ENCODE assay signal across 27 mouse cellular contexts in the genomic region with DNA sequence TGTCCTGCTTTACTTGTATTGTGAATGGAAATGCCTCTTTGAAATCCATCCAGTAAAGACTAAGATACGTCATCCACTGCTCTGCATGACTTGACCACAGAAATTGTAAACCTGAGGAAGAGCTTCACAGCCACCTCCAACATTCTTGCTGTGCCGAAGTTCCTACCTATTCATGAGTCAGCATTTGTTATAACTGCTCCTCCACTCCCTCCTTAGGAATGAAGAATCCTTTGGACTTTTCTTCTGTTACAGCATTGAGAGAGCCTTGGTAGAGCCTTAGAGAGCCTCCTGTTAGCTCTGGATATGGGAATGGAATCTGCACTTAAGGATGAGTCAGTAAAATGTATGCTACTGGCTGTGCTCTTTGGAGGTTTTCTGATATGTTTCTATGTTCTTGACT.
DNase-seq lines count a peak whose midpoint lies in the region; ATAC-seq and TF ChIP-seq lines count a peak whose summit lies in the region.
"Had no signal": no experiment of that assay in that cellular context is flagged by ENCODE, and none has a peak within 500 bp of the region (broad histone marks: within the 10 kb centered on the region; RNA-seq: fewer than 3 reads in every experiment).

No protein-coding gene starts in this region.

- no peak for TF ChIP-seq CTCF in kidney, postnatal 0 days (IDR thresholded peaks at IDR 0.05; ENCODE audit: low read depth)

- DNase-seq in frontal cortex, postnatal 36 days (ENCODE audit: low spot score in 2 of 2), result no peak
- DNase-seq in kidney, postnatal 0 days (ENCODE audit: low spot score), result no peak
- no peak for DNase-seq in kidney, adult 18-20 months
- DNase-seq in ES-E14 (ENCODE audit: low read depth, low spot score), result no peak
- no peak for DNase-seq in heart, adult 8-10 months (ENCODE audit: low spot score)
- DNase-seq: adrenal gland, adult 8-10 months; adrenal gland, postnatal 14 days; adrenal gland, postnatal 36 days; B cell, adult 2 months; cerebellum, adult 11-12 months; cerebellum, adult 2 months; cerebellum, adult 9-10 months; cerebellum, postnatal 10 days; cerebellum, postnatal 36 days; embryo, embryonic 11 days had no signal

- no peaks in the 10 kb centered on the region for H3K27me3 ChIP-seq in kidney, postnatal 0 days (ENCODE audit: insufficient read depth, low read length)
- no peaks in the 10 kb centered on the region for H3K27me3 ChIP-seq in intestine, embryonic 16.5 days (replicated peaks; ENCODE audit: control insufficient read depth, insufficient read depth, low read length)
- H3K27me3 ChIP-seq: CH12.LX; embryonic facial prominence, embryonic 13.5 days; embryonic facial prominence, embryonic 15.5 days; forebrain, embryonic 12.5 days had no signal

- WGBS in kidney, postnatal 0 days, result 68% methylated on average over 2 of the region's 2 CpGs
- WGBS in intestine, embryonic 16.5 days, result 76% methylated on average over 2 of the region's 2 CpGs

- in situ Hi-C loops in ES-E14 (cut with MboI; ENCODE audit: low sequenced_read_pairs in 2 of 2, unreplicated experiment in 2 of 2), result no loop called here

- H3K9ac ChIP-seq in kidney, postnatal 0 days (ENCODE audit: low read depth, low read length), result no peak overlapping the region
- H3K9ac ChIP-seq in ES-E14 (ENCODE audit: insufficient read depth, low read depth, low read length, poor library complexity, severe bottlenecking), result no peak overlapping the region
- no peak overlapping the region for H3K9ac ChIP-seq in intestine, embryonic 16.5 days (ENCODE audit: low read depth, low read length)
- H3K9ac ChIP-seq: embryonic facial prominence, embryonic 13.5 days; embryonic facial prominence, embryonic 15.5 days; forebrain, embryonic 12.5 days had no signal

- H3K27ac ChIP-seq in kidney, postnatal 0 days, result no peak overlapping the region
- no peak overlapping the region for H3K27ac ChIP-seq in ES-E14 (ENCODE audit: insufficient read depth, low read depth, low read length, poor library complexity, severe bottlenecking)
- H3K27ac ChIP-seq in intestine, embryonic 16.5 days (ENCODE audit: low read length), result no peak overlapping the region
- H3K27ac ChIP-seq: embryonic facial prominence, embryonic 13.5 days; embryonic facial prominence, embryonic 15.5 days; forebrain, embryonic 10.5 days; forebrain, embryonic 12.5 days had no signal

- H3K36me3 ChIP-seq in kidney, postnatal 0 days (ENCODE audit: insufficient read depth, low read length), result no peaks in the 10 kb centered on the region
- H3K36me3 ChIP-seq in ES-E14 (ENCODE audit: control insufficient read depth, insufficient read depth, low read length, poor library complexity, severe bottlenecking), result no peaks in the 10 kb centered on the region
- no peaks in the 10 kb centered on the region for H3K36me3 ChIP-seq in intestine, embryonic 16.5 days (ENCODE audit: control insufficient read depth, insufficient read depth, low read length)
- H3K36me3 ChIP-seq: embryonic facial prominence, embryonic 13.5 days; embryonic facial prominence, embryonic 15.5 days; forebrain, embryonic 10.5 days; forebrain, embryonic 12.5 days had no signal

- ATAC-seq in frontal cortex, adult (ENCODE audit: low TSS enrichment), result peak; percentile 23; the same call in 1 of the 2 replicates
- peak; percentile 25; the same call in 1 of the 2 replicates for ATAC-seq in kidney, postnatal 0 days (replicated peaks; ENCODE audit: low FRiP score, low read depth)
- ATAC-seq in intestine, embryonic 16.5 days, result peak; percentile 56; the same call in 1 of the 2 replicates
- ATAC-seq: activated CD4-positive, CD25-positive, alpha-beta regulatory T cell, adult 4 months; CD4-positive, CD25-positive, alpha-beta regulatory T cell, adult 4 months; forebrain, embryonic 14.5 days; forebrain, embryonic 16.5 days had no signal

- no peak overlapping the region for H3K4me2 ChIP-seq in kidney, postnatal 0 days (ENCODE audit: low read length)
- no peak overlapping the region for H3K4me2 ChIP-seq in intestine, embryonic 16.5 days (ENCODE audit: low read depth, low read length)
- H3K4me2 ChIP-seq: embryonic facial prominence, embryonic 13.5 days; embryonic facial prominence, embryonic 15.5 days; forebrain, embryonic 12.5 days had no signal

- no peaks in the 10 kb centered on the region for H3K9me3 ChIP-seq in kidney, postnatal 0 days (replicated peaks; ENCODE audit: low read length)
- H3K9me3 ChIP-seq in ES-E14 (ENCODE audit: control insufficient read depth, insufficient read depth, low read depth, low read length), result no peaks in the 10 kb centered on the region
- H3K9me3 ChIP-seq in intestine, embryonic 16.5 days (ENCODE audit: control insufficient read depth, low read length), result no peaks in the 10 kb centered on the region
- H3K9me3 ChIP-seq: embryonic facial prominence, embryonic 13.5 days; embryonic facial prominence, embryonic 15.5 days; forebrain, embryonic 10.5 days; forebrain, embryonic 12.5 days had no signal

- H3K4me1 ChIP-seq in kidney, postnatal 0 days (replicated peaks; ENCODE audit: insufficient read depth, low read length), result no peaks in the 10 kb centered on the region
- no peaks in the 10 kb centered on the region for H3K4me1 ChIP-seq in ES-E14 (ENCODE audit: control insufficient read depth in 2 of 2, insufficient read depth in 2 of 2, low read length in 2 of 2, poor library complexity in 1 of 2)
- H3K4me1 ChIP-seq in intestine, embryonic 16.5 days (ENCODE audit: control insufficient read depth, insufficient read depth, low read length), result no peaks in the 10 kb centered on the region
- H3K4me1 ChIP-seq: embryonic facial prominence, embryonic 13.5 days; embryonic facial prominence, embryonic 15.5 days; forebrain, embryonic 10.5 days; forebrain, embryonic 12.5 days had no signal

- no peak overlapping the region for H3K4me3 ChIP-seq in kidney, postnatal 0 days (replicated peaks; ENCODE audit: low read depth, low read length)
- no peak overlapping the region for H3K4me3 ChIP-seq in ES-E14 (ENCODE audit: insufficient read depth in 1 of 2, low read depth in 1 of 2, low read length in 2 of 2, poor library complexity in 1 of 2, severe bottlenecking in 1 of 2)
- no peak overlapping the region for H3K4me3 ChIP-seq in intestine, embryonic 16.5 days (ENCODE audit: low read length)
- H3K4me3 ChIP-seq: embryonic facial prominence, embryonic 13.5 days; embryonic facial prominence, embryonic 15.5 days; erythroblast, embryonic 14.5 days; forebrain, embryonic 10.5 days; forebrain, embryonic 12.5 days had no signal

TF ChIP-seq in ES-E14, 5 proteins besides CTCF, POLR2A, EP300 and RAD21:
- TF ChIP-seq ZC3H11A (IDR thresholded peaks at IDR 0.05; ENCODE audit: borderline replicate concordance, low read depth, low read length) (no peak), CHD2 (IDR thresholded peaks at IDR 0.05; ENCODE audit: low read depth, low read length) (no peak), MAFK (IDR thresholded peaks at IDR 0.05; ENCODE audit: insufficient read depth, low read depth, low read length) (peak; percentile 61; the same call in 1 of the 2 replicates), ZNF384 (IDR thresholded peaks at IDR 0.05; ENCODE audit: low read depth, low read length) (no peak), HCFC1 (IDR thresholded peaks at IDR 0.05; ENCODE audit: borderline replicate concordance, insufficient read depth, low read length) (no peak)
